Mouse (Mus musculus): Measurements from ENCODE around the gene Furin. TPM values are rescaled to one million over a fixed set of nuclear protein-coding genes. Genes with fewer than 3 reads are reported as not detected.

Gene Furin
- total RNA-seq, 2 experiments from 2014 or later: 44.8 TPM

- no peak for DNase-seq (ENCODE audit: extremely low spot score in 1 of 2, low spot score in 2 of 2)
- intact Hi-C loops (cut with DNase I): no loop called here
Observed at GRCm38 (mm10) chr7:80436571-80436970, 31.3 kb upstream of the Furin start.

GRCm38 (mm10) chr7:80435594-80435993 lies 30.4 kb upstream of the Furin start:
- no peak for DNase-seq (ENCODE audit: extremely low spot score in 1 of 2, low spot score in 2 of 2)

GRCm38 (mm10) chr7:80429661-80430060 lies 24.4 kb upstream of the Furin start:
- no peak for DNase-seq (ENCODE audit: extremely low spot score in 1 of 2, low spot score in 2 of 2)
- intact Hi-C loops (cut with DNase I): no loop called here

More at GRCm38 (mm10) chr7:80435594-80435993, 30.4 kb upstream of the Furin start:
- intact Hi-C loops (cut with DNase I): no loop called here

- intact Hi-C loops (cut with DNase I): no loop called here
- no peak for DNase-seq (ENCODE audit: extremely low spot score in 1 of 2, low spot score in 2 of 2)
Observed at GRCm38 (mm10) chr7:80427730-80428129, 22.5 kb upstream of the Furin start.

- no peak for DNase-seq (ENCODE audit: extremely low spot score in 1 of 2, low spot score in 2 of 2)
- intact Hi-C loops (cut with DNase I): no loop called here
Observed at GRCm38 (mm10) chr7:80426363-80426762, 21.1 kb upstream of the Furin start.

- intact Hi-C loops (cut with DNase I): no loop called here
- DNase-seq (ENCODE audit: extremely low spot score in 1 of 2, low spot score in 2 of 2): no peak
Observed at GRCm38 (mm10) chr7:80424722-80425121, 19.5 kb upstream of the Furin start.

GRCm38 (mm10) chr7:80422759-80423480 lies 17.7 kb upstream of the Furin start:
- DNase-seq (ENCODE audit: extremely low spot score in 1 of 2, low spot score in 2 of 2): no peak
- intact Hi-C loops (cut with DNase I): no loop called here

GRCm38 (mm10) chr7:80421576-80421975 lies 16.3 kb upstream of the Furin start:
- no peak for DNase-seq (ENCODE audit: extremely low spot score in 1 of 2, low spot score in 2 of 2)
- intact Hi-C loops (cut with DNase I): no loop called here

- no peak for DNase-seq (ENCODE audit: extremely low spot score in 1 of 2, low spot score in 2 of 2)
- intact Hi-C loops (cut with DNase I): no loop called here
Observed at GRCm38 (mm10) chr7:80420586-80420985, 15.3 kb upstream of the Furin start.

- DNase-seq (ENCODE audit: extremely low spot score in 1 of 2, low spot score in 2 of 2): no peak
- intact Hi-C loops (cut with DNase I): no loop called here
Observed at GRCm38 (mm10) chr7:80419278-80419677, 14.0 kb upstream of the Furin start.

- intact Hi-C loops (cut with DNase I): no loop called here
- no peak for DNase-seq (ENCODE audit: extremely low spot score in 1 of 2, low spot score in 2 of 2)
Observed at GRCm38 (mm10) chr7:80418036-80418435, 12.8 kb upstream of the Furin start.

GRCm38 (mm10) chr7:80417601-80418000 lies 12.4 kb upstream of the Furin start:
- intact Hi-C loops (cut with DNase I): no loop called here
- DNase-seq (ENCODE audit: extremely low spot score in 1 of 2, low spot score in 2 of 2): no peak

GRCm38 (mm10) chr7:80416969-80417368 lies 11.7 kb upstream of the Furin start:
- intact Hi-C loops (cut with DNase I): no loop called here
- DNase-seq (ENCODE audit: extremely low spot score in 1 of 2, low spot score in 2 of 2): no peak

- DNase-seq (ENCODE audit: extremely low spot score in 1 of 2, low spot score in 2 of 2): no peak
- intact Hi-C loops (cut with DNase I): no loop called here
Observed at GRCm38 (mm10) chr7:80414303-80414855, 9.1 kb upstream of the Furin start.

- intact Hi-C loops (cut with DNase I): no loop called here
- DNase-seq (ENCODE audit: extremely low spot score in 1 of 2, low spot score in 2 of 2): no peak
Observed at GRCm38 (mm10) chr7:80413512-80414302, 8.5 kb upstream of the Furin start.

GRCm38 (mm10) chr7:80412781-80413180 lies 7.5 kb upstream of the Furin start:
- intact Hi-C loops (cut with DNase I): no loop called here
- DNase-seq (ENCODE audit: extremely low spot score in 1 of 2, low spot score in 2 of 2): no peak

- DNase-seq (ENCODE audit: extremely low spot score in 1 of 2, low spot score in 2 of 2): peak; percentile 61 to 73
- intact Hi-C loops (cut with DNase I): no loop called here
Observed at GRCm38 (mm10) chr7:80412279-80412678, 7.0 kb upstream of the Furin start.

- DNase-seq (ENCODE audit: extremely low spot score in 1 of 2, low spot score in 2 of 2): no peak
- intact Hi-C loops (cut with DNase I): no loop called here
Observed at GRCm38 (mm10) chr7:80410380-80410779, 5.1 kb upstream of the Furin start.

GRCm38 (mm10) chr7:80407712-80408111 lies 2.5 kb upstream of the Furin start:
- no peak for DNase-seq (ENCODE audit: extremely low spot score in 1 of 2, low spot score in 2 of 2)
- intact Hi-C loops (cut with DNase I): no loop called here

GRCm38 (mm10) chr7:80406186-80406585 lies 950 bp upstream of the Furin start:
- DNase-seq (ENCODE audit: extremely low spot score in 1 of 2, low spot score in 2 of 2): no peak
- intact Hi-C loops (cut with DNase I): no loop called here

All from left cerebral cortex, postnatal 10 days (tissue).